In the genomic region with DNA sequence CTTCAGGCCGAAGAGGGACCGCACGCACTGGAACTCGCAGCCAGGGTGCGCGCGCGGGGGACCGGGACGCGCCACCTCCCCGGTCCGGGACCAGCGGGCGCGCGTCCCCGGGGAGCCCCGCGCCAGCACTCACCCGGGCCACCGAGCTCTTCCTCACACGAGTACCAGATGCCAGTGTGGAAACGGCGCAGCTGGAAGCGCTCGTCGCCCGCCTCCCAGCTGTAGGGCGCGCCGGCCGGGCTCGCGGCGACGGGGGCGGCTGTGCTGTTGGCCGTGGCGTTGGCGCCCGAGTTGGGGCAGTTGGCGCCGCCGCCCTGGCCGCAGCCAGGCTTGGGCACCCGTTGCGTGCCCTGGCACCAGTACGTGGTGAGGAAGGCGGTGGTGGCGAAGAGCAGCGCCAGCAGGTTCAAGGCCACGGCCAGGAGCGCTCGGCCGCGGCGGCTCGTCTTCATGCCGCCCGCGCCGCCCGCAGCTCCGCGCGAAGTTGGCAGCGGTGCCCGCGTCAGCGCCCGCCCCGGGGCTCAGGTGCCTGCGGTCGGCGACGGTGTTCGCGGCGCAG, we compare ENCODE assay signal across 10 mouse cellular contexts. TPM values are rescaled to one million over a fixed set of nuclear protein-coding genes. Genes with fewer than 3 reads are reported as not detected.
A peak's percentile ranks its signal among the peaks of the same experiment; 100 is the strongest.
DNase-seq lines count a peak whose midpoint lies in the region; ATAC-seq lines count a peak whose summit lies in the region.
"Had no signal": no experiment of that assay in that cellular context is flagged by ENCODE, and none has a peak within 500 bp of the region (broad histone marks: within the 10 kb centered on the region; RNA-seq: fewer than 3 reads in every experiment).

No protein-coding gene starts in this region.

- H3K27ac ChIP-seq in heart, embryonic 15.5 days, result peak overlapping the region; percentile 18; the same call in 1 of the 2 replicates
- no peak overlapping the region for H3K27ac ChIP-seq in liver, embryonic 16.5 days (ENCODE audit: low read length)

- WGBS in heart, embryonic 15.5 days, result 1% methylated on average over 72 of the region's 80 CpGs
- under 1% methylated on average over 80 of the region's 80 CpGs for WGBS in liver, embryonic 16.5 days (ENCODE audit: insufficient replicate concordance)

- H3K9me3 ChIP-seq in heart, embryonic 15.5 days (replicated peaks), result no peaks in the 10 kb centered on the region
- H3K9me3 ChIP-seq in liver, embryonic 16.5 days (replicated peaks; ENCODE audit: control insufficient read depth, low read length), result no peaks in the 10 kb centered on the region

- H3K36me3 ChIP-seq in heart, embryonic 15.5 days, result no peaks in the 10 kb centered on the region
- no peaks in the 10 kb centered on the region for H3K36me3 ChIP-seq in liver, embryonic 16.5 days (ENCODE audit: control insufficient read depth, insufficient read depth)

- DNase-seq in frontal cortex, postnatal 36 days (ENCODE audit: low spot score in 2 of 2), result peak; percentile 37 to 46
- no peak for DNase-seq in frontal cortex, adult 2 months (ENCODE audit: extremely low spot score in 1 of 2, low spot score in 1 of 2)
- peak; percentile 41 for DNase-seq in right cerebral cortex, postnatal 25 days
- DNase-seq in right cerebral cortex, adult 2 months (ENCODE audit: low spot score in 2 of 2), result no peak
- DNase-seq in adipocyte (ENCODE audit: low spot score), result no peak
- DNase-seq in ovary, postnatal 10 days (ENCODE audit: low spot score), result no peak

- H3K27me3 ChIP-seq in heart, embryonic 15.5 days, result peaks cover 58% of the 10 kb centered on the region
- H3K27me3 ChIP-seq in liver, embryonic 16.5 days (ENCODE audit: control insufficient read depth, insufficient read depth, low read depth, low read length), result peaks cover 47% of the 10 kb centered on the region

- peak overlapping the region; percentile 62 for H3K9ac ChIP-seq in heart, embryonic 15.5 days
- H3K9ac ChIP-seq in liver, embryonic 16.5 days (ENCODE audit: low read depth, low read length), result no peak overlapping the region

- H3K4me3 ChIP-seq in heart, embryonic 15.5 days, result peak overlapping the region; percentile 60
- peak overlapping the region; percentile 39 for H3K4me3 ChIP-seq in liver, embryonic 16.5 days (ENCODE audit: low read depth, low read length)
- H3K4me3 ChIP-seq: erythroblast, embryonic 14.5 days had no signal

- peaks cover 44% of the 10 kb centered on the region for H3K4me1 ChIP-seq in heart, embryonic 15.5 days (replicated peaks)
- no peaks in the 10 kb centered on the region for H3K4me1 ChIP-seq in liver, embryonic 16.5 days (ENCODE audit: control insufficient read depth, low read depth, low read length)

- H3K4me2 ChIP-seq in heart, embryonic 15.5 days, result peak overlapping the region; percentile 89
- H3K4me2 ChIP-seq in liver, embryonic 16.5 days (ENCODE audit: low read depth, low read length), result peak overlapping the region; percentile 49

- ATAC-seq in heart, embryonic 15.5 days (replicated peaks; ENCODE audit: insufficient number of reproducible peaks, insufficient read depth, low FRiP score, low read depth), result peak; percentile 18
- ATAC-seq in liver, embryonic 16.5 days (ENCODE audit: low read depth), result no peak

RNA-seq across cellular contexts. Expression of a gene that starts 0.4 kb away (rescaled TPM):
- 47.9 and 61.1 TPM in 2 replicates for polyA plus RNA-seq in frontal cortex, adult 2 months (2012; rRNA removed)
- 7.7 and 8.5 TPM in 2 replicates for polyA plus RNA-seq in heart, embryonic 15.5 days (2015; fragmentation: Nextera tagmentation; extraction: Ambion mirVana)
- polyA plus RNA-seq in liver, embryonic 16.5 days (2015; fragmentation: Nextera tagmentation; extraction: Ambion mirVana), result 0.02 and 0.05 TPM in 2 replicates
- polyA plus RNA-seq: C2C12; erythroblast, embryonic 14.5 days had no signal

Comparison
In these comparisons a context has a peak if more than half of its experiments do, and no peak if none do; other contexts are left out.
1. DNase-seq: peak in frontal cortex, postnatal 36 days (2 of 2) and right cerebral cortex, postnatal 25 days (single experiment); none in frontal cortex, adult 2 months (0 of 2), right cerebral cortex, adult 2 months (0 of 2), adipocyte (single experiment) and ovary, postnatal 10 days (single experiment).